Mouse (Mus musculus) testis, postnatal 14 days (tissue): Measurements from ENCODE around the gene Pdzrn3.

Experiments
- DNase-seq: peaks from one replicate; pipeline ENCODE4 v3.0.0; 2021; ENCODE audit warnings: low spot score

Gene Pdzrn3

GRCm38 (mm10) chr6:101254652-101255051, 123.0 kb downstream of the Pdzrn3 start:
- no peak for DNase-seq

- no peak for DNase-seq
Measured at GRCm38 (mm10) chr6:101251916-101252603, 125.6 kb downstream of the Pdzrn3 start.

GRCm38 (mm10) chr6:101251160-101251559, 126.5 kb downstream of the Pdzrn3 start:
- DNase-seq = no peak

DNA sequence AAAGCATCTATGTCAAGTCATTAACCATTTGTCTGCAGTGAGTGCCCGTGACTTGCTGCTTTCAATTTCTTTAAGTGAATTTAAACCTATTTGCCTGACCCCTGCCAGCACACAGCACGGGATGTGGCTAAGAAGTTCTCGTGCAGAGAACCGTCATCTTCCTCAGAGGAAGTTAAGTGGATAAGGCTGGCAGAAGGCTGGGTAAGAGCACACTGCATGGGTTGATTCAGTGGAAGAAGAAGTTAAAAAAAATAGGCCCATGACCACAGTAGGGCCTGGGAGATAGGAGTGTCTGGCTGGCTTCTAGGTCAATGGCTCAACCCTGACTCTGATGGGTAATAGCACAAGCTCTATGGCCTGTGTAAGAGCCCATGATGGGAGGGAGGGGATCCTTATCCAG, 131.6 kb downstream of the Pdzrn3 start:
- no peak for DNase-seq

DNA sequence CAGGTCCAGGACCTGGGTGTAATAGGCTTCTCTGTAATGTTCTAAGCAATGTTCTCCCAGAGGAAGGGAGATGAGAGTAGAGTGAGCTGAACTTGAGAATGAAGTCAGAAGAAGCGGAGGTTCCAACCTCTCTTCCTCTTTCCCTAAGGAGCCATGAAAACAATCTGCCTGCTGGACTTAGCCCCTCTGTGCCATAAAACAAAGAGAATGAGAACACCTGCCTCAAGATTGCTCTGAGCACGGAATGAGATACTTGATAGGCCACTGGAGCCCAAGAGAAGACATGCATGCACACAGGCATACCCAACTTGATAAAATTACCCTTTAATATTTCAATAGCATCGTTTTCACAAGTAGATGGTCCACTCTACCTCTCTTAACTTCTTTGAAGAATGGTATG, 133.3 kb downstream of the Pdzrn3 start:
- no peak for DNase-seq

DNA sequence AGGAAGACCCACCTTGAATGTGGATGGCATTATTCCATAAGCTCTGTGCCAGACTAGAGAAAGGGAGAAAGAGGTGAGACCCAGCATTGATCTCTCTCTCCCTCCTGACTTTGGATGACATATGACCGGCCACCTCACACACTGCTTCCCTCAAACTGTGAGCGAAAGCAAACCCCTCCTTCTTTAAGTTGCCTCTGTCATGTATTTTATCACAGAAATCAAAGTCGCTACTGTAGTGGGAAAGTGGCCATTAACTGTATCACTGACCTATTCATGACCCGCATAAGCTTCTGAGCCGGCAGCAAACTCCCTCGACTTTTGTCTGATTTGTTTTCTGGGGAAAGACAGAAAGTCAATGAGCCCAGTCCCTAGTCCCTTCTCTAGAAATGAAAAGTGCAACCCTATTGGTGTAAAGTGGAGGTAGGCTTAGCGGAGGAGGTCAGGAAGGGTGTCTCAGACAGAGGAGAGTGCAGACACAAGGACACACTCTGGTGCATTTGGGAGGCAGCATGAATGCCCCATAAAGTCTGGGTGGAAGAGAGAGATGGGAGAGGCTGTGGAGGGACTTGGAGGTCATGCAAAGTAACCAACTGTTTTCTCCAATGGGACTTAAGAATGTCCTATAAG, 134.4 kb downstream of the Pdzrn3 start:
- DNase-seq = no peak

GRCm38 (mm10) chr6:101236641-101237246, 141.0 kb downstream of the Pdzrn3 start:
- DNase-seq = no peak

DNA sequence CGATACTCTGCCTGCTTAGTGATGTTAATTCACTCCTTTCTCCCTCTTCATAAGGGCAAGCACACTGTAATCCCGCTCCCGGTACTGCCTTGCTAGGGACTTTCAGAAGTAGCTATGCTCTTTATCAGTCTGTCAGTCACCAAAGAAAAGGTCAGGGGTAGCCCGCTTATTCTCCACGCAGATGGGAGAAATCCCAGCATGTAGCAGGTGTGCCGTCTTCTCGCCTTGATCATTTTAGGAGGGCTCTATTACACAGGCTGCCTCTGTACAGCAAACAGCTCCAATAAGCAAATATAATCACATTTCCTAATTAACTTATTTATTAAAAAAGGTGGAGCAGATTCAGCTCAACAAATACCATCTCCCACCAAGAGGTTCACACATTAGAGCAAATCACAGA, 141.5 kb downstream of the Pdzrn3 start:
- no peak for DNase-seq

DNA sequence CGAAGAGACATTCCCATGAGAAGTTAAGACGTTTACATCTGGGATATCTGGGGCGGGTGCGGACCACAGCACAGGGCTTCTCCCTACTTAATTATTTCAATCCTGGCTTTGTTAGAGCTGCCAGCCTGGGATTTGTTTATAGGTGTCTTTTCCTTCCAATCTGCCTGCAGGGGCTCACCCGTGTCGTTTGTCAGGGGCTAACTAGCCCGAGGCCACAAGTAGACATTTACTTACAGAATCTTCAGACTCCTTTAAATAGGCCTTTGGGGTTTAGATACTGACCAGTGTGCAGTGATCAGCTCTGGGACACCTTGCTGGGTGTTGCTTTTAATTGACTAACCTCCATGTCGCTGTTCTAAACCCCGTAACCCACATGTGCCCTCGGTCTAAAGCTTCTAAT, 143.3 kb downstream of the Pdzrn3 start:
- DNase-seq = no peak

GRCm38 (mm10) chr6:101233680-101234079, 144.0 kb downstream of the Pdzrn3 start:
- DNase-seq = no peak

DNA sequence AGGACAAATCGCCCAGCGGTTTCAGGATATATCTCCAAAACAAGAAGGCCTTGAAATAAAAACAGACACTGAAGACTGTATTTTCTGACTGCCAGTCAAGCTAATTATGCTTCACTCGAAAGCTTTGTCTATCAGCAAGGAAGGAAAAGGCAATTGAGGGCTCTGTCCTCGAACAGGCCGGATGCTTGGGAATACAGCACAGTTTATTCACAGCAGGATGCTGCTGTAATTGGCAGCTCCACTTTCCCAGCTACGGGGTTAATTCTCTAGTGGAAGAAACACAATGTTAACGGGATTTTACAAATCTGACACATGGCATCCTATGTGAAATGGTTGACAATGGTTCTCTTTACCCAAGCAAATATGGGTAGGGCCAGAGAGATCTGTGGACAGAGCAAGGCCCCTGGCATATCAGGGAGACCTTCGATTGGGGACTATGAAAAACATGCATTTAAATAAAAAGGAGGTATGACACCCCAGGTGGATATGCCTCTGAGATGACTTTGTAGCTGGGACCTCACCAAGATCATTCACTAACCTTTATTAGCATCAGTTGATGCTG, 150.3 kb downstream of the Pdzrn3 start:
- DNase-seq = no peak

GRCm38 (mm10) chr6:101220307-101220706, 157.4 kb downstream of the Pdzrn3 start:
- no peak for DNase-seq

DNA sequence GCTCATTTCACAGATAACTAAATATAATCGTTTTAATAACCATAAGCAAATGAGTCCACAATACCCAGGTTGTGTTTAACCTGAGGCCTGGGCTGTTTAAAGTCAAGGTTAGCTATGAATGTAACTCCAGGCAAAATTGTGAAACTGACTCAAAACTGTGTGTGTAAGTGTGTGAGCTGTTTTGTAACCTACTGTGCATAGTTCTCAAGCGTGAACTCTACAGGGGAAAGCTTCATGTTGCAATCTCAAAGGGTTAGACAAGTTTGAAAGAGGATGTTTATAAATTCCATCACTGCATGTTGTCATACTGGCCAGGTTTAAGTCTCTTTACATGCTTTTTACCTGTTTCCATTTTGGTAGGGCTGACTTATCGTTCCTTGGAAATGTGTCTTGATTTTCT, 158.7 kb downstream of the Pdzrn3 start:
- DNase-seq = no peak

DNA sequence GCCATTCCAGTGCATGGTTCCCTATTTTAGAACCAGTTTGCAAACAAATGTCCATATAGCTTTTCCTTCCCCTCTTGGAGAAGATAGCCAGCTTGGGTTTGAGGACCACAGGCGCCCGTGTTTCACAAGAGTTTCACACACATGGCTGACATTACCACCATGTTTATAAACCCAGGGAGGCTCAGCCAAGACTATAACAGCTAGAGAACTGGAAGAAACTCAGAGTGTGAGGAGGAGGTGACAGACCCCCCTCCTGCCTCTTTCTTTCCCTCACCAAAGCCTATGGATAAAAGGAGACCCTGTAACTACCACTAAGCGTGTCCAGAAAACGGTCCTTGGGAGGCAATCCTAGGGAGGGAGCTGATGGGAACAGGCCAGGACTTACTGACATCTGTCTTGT, 159.5 kb downstream of the Pdzrn3 start:
- DNase-seq = no peak

- DNase-seq = no peak
Measured at GRCm38 (mm10) chr6:101217756-101218155, 159.9 kb downstream of the Pdzrn3 start.

DNA sequence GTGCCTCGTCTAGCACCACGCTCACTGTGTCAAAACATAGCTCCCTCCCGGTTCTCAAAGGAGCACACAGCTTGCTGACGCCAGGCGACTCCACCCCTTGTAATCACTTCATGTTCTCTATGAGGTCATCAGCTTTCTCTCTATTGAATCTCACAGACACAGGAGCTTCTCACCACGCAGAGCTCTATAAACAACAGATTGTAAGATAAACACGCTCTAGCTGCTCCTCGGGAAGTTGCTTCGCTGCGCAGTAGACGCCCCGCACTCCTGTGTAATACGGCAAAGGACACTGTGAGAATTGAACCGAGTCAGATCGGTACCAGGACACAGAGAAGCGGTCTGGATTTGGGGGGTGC, 162.3 kb downstream of the Pdzrn3 start:
- DNase-seq = no peak

GRCm38 (mm10) chr6:101214734-101215435, 162.8 kb downstream of the Pdzrn3 start:
- no peak for DNase-seq

DNA sequence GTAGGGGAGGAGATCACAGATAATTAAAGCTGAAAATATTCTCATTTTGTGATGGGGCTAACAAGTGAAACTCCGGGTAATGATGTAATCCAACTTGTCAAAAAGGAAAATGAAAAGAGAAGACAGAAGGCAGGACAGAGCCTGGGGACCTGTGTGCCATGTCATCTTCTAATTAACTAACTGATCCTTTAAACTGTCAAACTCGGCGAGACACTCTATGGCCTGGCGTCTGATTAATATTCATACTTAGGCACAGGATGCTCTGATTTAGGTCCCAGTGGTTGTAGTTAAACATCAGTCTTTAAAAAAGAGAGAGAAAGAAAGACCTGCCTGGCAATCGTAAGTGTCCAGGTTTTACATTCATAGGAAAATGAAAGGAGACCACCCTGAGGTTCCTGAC, 164.6 kb downstream of the Pdzrn3 start:
- DNase-seq = no peak

- no peak for DNase-seq
Measured at GRCm38 (mm10) chr6:101212086-101212485, 165.6 kb downstream of the Pdzrn3 start.

- no peak for DNase-seq
Measured at GRCm38 (mm10) chr6:101211361-101211841, 166.3 kb downstream of the Pdzrn3 start.

- no peak for DNase-seq
Measured at GRCm38 (mm10) chr6:101198943-101199298, 178.8 kb downstream of the Pdzrn3 start.

- DNase-seq = no peak
Measured at GRCm38 (mm10) chr6:101198284-101198942, 179.3 kb downstream of the Pdzrn3 start.
